Mouse (Mus musculus) limb, embryonic 14.5 days (tissue): Measurements from ENCODE around the gene Mroh2a. TPM values are rescaled to one million over a fixed set of nuclear protein-coding genes. Genes with fewer than 3 reads are reported as not detected.

ENCODE experiments used
- ATAC-seq: fragments of 200-750 bp; cut with Nextera tagmentation; 2 replicates; pipeline ENCODE4 v1.8.0; 2017; ENCODE audit warnings: low read depth, moderate number of reproducible peaks, moderate TSS enrichment; ENCODE audit not compliant: low FRiP score
- DNase-seq: peaks from one replicate; pipeline ENCODE4 v3.0.0-alpha.2; 2015; ENCODE audit warnings: low spot score
- H3K27ac ChIP-seq: fragments of 300-500 bp; sonication (generic); replicated peaks from 2 replicates; pipeline ENCODE4 v1.5.1; 2014; ENCODE audit warnings: low read depth, mild to moderate bottlenecking, low read length, moderate library complexity, mixed read lengths
- H3K27me3 ChIP-seq: fragments of 300-500 bp; sonication (generic); 2 replicates; pipeline ENCODE4 v1.6.1; 2014; ENCODE audit warnings: low read length, mixed read lengths; ENCODE audit not compliant: control insufficient read depth, insufficient read depth
- H3K36me3 ChIP-seq: fragments of 300-500 bp; sonication (generic); 2 replicates; pipeline ENCODE4 v1.6.1; 2014; ENCODE audit warnings: mild to moderate bottlenecking, low read length, moderate library complexity, mixed read lengths; ENCODE audit not compliant: control insufficient read depth, insufficient read depth
- H3K4me1 ChIP-seq: fragments of 300-500 bp; sonication (generic); 2 replicates; pipeline ENCODE4 v1.6.1; 2014; ENCODE audit warnings: antibody characterized with exemption, low read length, mixed read lengths; ENCODE audit not compliant: control insufficient read depth, insufficient read depth
- H3K4me2 ChIP-seq: fragments of 300-500 bp; sonication (generic); replicated peaks from 2 replicates; pipeline ENCODE4 v1.6.1; 2014; ENCODE audit warnings: low read depth, mild to moderate bottlenecking, low read length, moderate library complexity; ENCODE audit not compliant: severe bottlenecking
- H3K4me3 ChIP-seq: fragments of 300-500 bp; sonication (generic); replicated peaks from 2 replicates; pipeline ENCODE4 v1.5.1; 2014; ENCODE audit warnings: low read length
- H3K9ac ChIP-seq: fragments of 300-500 bp; sonication (generic); 2 replicates; pipeline ENCODE4 v1.6.1; 2014; ENCODE audit warnings: mild to moderate bottlenecking, low read depth, low read length, moderate library complexity; ENCODE audit not compliant: severe bottlenecking
- H3K9me3 ChIP-seq: fragments of 300-500 bp; sonication (generic); 2 replicates; pipeline ENCODE4 v1.6.1; 2016; ENCODE audit warnings: low read length; ENCODE audit not compliant: control insufficient read depth
- POLR2A ChIP-seq: fragments of 200-500 bp; IDR thresholded peaks from 2 replicates; pipeline ENCODE4 v1.8.0; 2012; ENCODE audit warnings: inconsistent platforms, mild to moderate bottlenecking, moderate library complexity, borderline replicate concordance; ENCODE audit not compliant: insufficient read depth, insufficient read length; ENCODE audit errors: extremely low read depth
- WGBS: fragments of 180-500 bp; shearing (Covaris S2); extraction: QIAGEN DNeasy Blood & Tissue Kit; methylation state at CpG from one replicate; pipeline ENCODE4 v1.1.7; 2014; 5-methylcytosine and 5-hydroxymethylcytosine counted together
- polyA plus RNA-seq, 2 experiments: library from polyadenylated mRNA; depleted of rRNA in 1 of 2; stranded (reverse) in 1 of 2; unstranded in 1 of 2; fragments of >200 nt; fragmentation: Nextera tagmentation in 1 of 2; extraction: Ambion mirVana in 1 of 2; gene quantifications; 2 replicates each; pipeline versions ENCODE4 v1.2.1 to v1.2.3; 2012 to 2014

Gene Mroh2a
- polyA plus RNA-seq, 2 experiments: 0.20 to 2.2 TPM

DNA sequence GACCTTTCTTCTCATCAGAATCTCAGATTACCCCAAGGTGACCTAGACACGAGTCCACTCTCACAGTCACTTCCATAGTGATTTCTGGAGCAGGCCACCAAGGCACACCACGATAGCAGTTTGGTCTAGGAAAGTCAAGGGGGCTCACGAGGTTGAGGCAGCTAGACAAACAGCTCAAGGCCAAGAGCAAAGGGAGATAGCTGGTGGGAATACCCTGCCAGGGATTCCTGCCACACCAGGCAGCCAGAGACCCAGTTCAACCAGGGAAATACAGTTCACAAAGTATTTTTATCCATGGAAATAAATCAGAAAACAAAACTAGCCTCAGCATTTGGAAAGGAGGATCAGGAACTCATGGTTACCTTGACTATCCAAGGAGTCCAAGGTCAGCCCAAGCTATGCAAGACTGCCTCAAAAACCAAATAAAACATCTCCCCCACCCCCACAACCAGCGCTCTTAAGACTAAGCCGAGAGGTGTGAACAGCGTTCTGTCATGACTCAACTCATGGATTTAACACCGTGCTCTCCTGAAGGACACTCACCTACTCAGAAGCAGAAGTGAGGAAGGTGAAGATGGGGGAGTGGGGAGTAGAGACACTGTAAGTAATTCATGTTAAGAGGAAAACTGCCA is 37.6 kb downstream of the Mroh2a start:
- Histone ChIP-seq H3K9me3 (no peaks in the 10 kb centered on the region), H3K27me3 (no peaks in the 10 kb centered on the region), H3K36me3 (peaks cover 98% of the 10 kb centered on the region), H3K4me2 (no peak overlapping the region), H3K27ac (no peak overlapping the region), H3K9ac (no peak overlapping the region), H3K4me3 (no peak overlapping the region), H3K4me1 (no peaks in the 10 kb centered on the region)
- ATAC-seq: no peak
- TF ChIP-seq POLR2A: no peak
- 88% methylated on average over 7 of the region's 7 CpGs for WGBS
- no peak for DNase-seq

GRCm38 (mm10) chr1:88264869-88265240 is 38.1 kb downstream of the Mroh2a start:
- ATAC-seq (no peak), DNase-seq (no peak)
- Histone ChIP-seq H3K9me3 (no peaks in the 10 kb centered on the region), H3K4me2 (no peak overlapping the region), H3K36me3 (peaks cover 100% of the 10 kb centered on the region), H3K4me3 (no peak overlapping the region), H3K27ac (no peak overlapping the region), H3K27me3 (no peaks in the 10 kb centered on the region), H3K4me1 (no peaks in the 10 kb centered on the region), H3K9ac (no peak overlapping the region)
- no peak for TF ChIP-seq POLR2A
- 83% methylated on average over 4 of the region's 4 CpGs for WGBS

DNA sequence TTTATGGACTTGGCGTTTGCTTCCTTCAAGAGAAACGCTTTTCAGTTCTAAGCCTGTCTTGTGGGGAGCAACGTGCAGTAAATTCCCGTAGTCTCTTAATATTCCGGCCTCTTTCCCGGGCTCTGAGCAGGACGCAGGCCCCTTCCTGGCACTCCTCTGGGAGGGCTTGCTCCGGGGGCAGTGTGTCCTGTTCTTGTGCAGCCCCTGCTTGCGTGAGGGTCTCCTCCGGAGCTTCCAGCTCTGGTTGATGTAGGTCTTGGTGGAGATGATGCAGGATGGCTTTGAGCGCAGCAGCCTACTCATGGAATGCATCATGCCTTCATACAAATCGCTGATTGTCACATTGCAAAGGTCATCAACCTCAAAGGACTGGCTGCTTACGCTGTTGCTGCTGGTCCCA is 39.3 kb downstream of the Mroh2a start:
- DNase-seq: no peak
- ATAC-seq: no peak
- H3K9ac ChIP-seq: no peak overlapping the region

GRCm38 (mm10) chr1:88267489-88267888 is 40.7 kb downstream of the Mroh2a start:
- no peak for TF ChIP-seq POLR2A
- 91% methylated on average over 6 of the region's 6 CpGs for WGBS

More for the DNA sequence above, 39.3 kb downstream of the Mroh2a start:
- Histone ChIP-seq H3K4me2 (no peak overlapping the region), H3K36me3 (peaks cover 90% of the 10 kb centered on the region), H3K9me3 (no peaks in the 10 kb centered on the region), H3K4me1 (no peaks in the 10 kb centered on the region), H3K27me3 (no peaks in the 10 kb centered on the region), H3K4me3 (no peak overlapping the region), H3K27ac (no peak overlapping the region)
- WGBS: 89% methylated on average over 13 of the region's 13 CpGs
- TF ChIP-seq POLR2A: no peak

DNA sequence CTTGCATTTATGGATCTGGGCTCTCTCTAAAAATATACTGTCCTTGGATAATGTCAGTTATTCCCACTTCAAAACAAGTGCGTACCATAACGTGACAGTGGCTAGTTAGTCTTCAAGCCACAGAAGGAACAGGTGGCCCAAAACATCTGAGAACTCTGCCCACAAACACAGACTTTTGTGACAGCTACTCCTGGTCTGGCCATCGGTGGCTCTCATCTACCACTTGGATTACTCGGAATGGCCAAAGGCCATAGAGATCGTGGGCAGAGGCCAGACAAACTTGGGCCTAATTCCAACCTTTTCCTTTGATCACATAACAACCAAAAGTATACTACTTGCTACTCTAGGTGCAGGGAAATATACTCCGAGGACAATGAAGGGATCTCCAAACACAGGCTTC is 41.3 kb downstream of the Mroh2a start:
- peaks cover 90% of the 10 kb centered on the region for H3K36me3 ChIP-seq
- H3K27ac ChIP-seq: no peak overlapping the region
- H3K4me2 ChIP-seq: no peak overlapping the region
- DNase-seq: no peak
- H3K9me3 ChIP-seq: no peaks in the 10 kb centered on the region
- no peak overlapping the region for H3K9ac ChIP-seq
- ATAC-seq: 0 out of 2 replicates have a peak, but pooled peaks have one; percentile 1
- WGBS: 88% methylated on average over 6 of the region's 6 CpGs
- no peak for TF ChIP-seq POLR2A
- H3K4me3 ChIP-seq: no peak overlapping the region
- no peaks in the 10 kb centered on the region for H3K4me1 ChIP-seq
- no peaks in the 10 kb centered on the region for H3K27me3 ChIP-seq

More at GRCm38 (mm10) chr1:88267489-88267888, 40.7 kb downstream of the Mroh2a start:
- Histone ChIP-seq H3K4me2 (no peak overlapping the region), H3K27me3 (no peaks in the 10 kb centered on the region), H3K9me3 (no peaks in the 10 kb centered on the region), H3K9ac (no peak overlapping the region), H3K4me3 (no peak overlapping the region), H3K27ac (no peak overlapping the region), H3K4me1 (no peaks in the 10 kb centered on the region), H3K36me3 (peaks cover 90% of the 10 kb centered on the region)
- ATAC-seq: 0 out of 2 replicates have a peak, but pooled peaks have one; percentile 0
- DNase-seq: no peak
